Mouse (Mus musculus) adrenal gland, postnatal 25 days (tissue): Measurements from ENCODE around the gene Tubd1. TPM values are rescaled to one million over a fixed set of nuclear protein-coding genes. Genes with fewer than 3 reads are reported as not detected.

ENCODE experiments used
- DNase-seq: peaks from one replicate; pipeline ENCODE4 v3.0.0; 2021; ENCODE audit warnings: mixed read lengths
- total RNA-seq: library from RNA; stranded (reverse); gene quantifications from 2 replicates; pipeline ENCODE4 v1.2.3, GENCODE M21; 2021

The Tubd1 gene
- total RNA-seq, 1 experiment from 2014 or later = 10.5 TPM

- DNase-seq = no peak
Measured at GRCm38 (mm10) chr11:86583990-86584897, 39.5 kb downstream of the Tubd1 start.

DNA sequence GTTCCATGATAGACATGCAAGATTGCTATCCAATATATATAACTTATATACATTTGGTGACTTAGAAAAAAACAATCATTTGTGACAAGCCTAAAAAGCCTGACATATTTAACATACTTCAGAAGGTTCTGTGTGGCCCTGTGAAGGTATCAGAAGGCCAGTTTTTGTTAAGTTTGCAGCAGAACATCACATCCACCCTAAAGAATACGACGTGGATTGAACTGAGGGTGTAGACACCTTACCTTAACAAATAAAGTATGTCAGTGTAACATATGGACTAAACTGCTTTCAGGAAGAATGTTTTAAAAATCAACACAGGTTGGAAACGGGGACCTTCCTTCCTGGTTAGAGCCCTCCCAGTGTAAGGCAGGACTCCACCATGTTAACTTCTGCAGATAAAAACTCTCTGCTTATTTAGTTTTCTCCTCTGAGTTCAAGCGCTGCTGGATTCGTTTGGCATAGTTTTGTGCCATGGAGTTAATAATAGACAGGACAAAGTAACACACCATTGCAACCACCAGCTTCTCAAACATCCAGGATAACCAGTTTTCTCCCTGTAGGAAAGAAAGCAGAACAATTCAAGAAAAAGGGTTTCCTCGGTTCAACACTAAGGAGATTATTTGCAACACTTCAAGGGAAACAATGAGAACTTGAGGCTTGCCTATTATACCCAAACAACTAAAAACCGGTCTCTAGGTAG lies 40.3 kb downstream of the Tubd1 start:
- no peak for DNase-seq

DNA sequence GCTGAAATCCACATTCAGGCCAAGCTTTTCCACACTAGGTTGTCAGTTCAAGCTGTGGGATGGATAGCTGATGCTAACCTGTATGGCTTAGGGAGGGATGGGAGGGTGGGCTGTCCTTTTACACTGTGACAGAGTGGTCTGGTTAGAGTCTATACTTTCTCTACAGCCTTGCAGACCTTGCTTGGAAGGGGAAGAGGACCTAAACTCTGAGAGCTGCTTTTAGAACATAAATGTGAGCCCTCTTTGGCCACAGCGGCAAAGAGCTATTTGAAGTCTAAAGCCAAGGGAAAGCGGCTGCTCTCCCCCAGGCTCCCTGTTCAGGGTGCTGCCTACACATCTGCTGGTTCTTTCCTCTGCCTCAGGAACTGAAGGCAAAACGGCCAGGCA lies 40.8 kb downstream of the Tubd1 start:
- DNase-seq = no peak

GRCm38 (mm10) chr11:86586177-86586867 lies 41.5 kb downstream of the Tubd1 start:
- DNase-seq = peak; percentile 16

- DNase-seq = peak; percentile 24
Measured at GRCm38 (mm10) chr11:86586868-86587792, 42.3 kb downstream of the Tubd1 start.

- no peak for DNase-seq
Measured at GRCm38 (mm10) chr11:86587830-86588229, 43.0 kb downstream of the Tubd1 start.

GRCm38 (mm10) chr11:86588583-86589298 lies 44.0 kb downstream of the Tubd1 start:
- no peak for DNase-seq

DNA sequence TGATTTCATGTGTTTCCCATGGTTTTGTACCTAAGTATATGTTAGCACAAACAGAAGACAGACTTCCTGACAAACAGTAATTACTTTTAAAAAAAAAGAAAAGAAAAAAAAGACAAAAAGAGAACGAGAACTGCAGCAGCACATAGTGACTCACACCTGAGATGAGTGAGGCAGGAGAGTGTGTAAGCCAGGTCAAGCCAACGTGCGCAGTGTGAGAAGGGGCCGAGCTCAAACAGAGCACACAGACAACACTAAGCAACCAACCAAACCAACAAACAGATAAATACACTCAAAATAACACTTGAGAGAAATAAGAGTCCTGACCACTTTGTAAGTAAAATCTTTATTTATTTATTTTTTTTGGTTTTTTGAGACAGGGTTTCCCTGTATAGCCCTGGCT lies 45.3 kb downstream of the Tubd1 start:
- no peak for DNase-seq

DNA sequence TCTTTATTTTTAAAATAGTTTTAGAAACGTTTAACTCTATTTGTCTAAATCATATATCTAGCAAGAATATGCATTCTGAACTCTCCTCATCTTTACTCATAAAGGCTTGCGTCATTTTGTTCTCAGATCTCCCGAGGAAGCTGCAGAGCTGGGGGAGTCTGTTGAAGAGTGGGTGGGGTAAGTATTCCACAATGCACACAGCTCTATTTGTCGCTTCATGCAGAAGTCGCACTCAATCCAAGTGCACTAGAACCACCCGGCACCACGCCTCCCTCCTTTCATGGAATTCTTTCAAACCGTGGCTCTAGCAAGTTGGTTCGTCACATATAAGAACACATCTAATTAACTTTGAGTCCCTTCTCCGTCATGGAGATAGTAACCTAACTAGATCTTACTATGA lies 45.8 kb downstream of the Tubd1 start:
- DNase-seq = no peak

GRCm38 (mm10) chr11:86591301-86591845 lies 46.6 kb downstream of the Tubd1 start:
- no peak for DNase-seq

- no peak for DNase-seq
Measured at GRCm38 (mm10) chr11:86591931-86592616, 47.3 kb downstream of the Tubd1 start.

DNA sequence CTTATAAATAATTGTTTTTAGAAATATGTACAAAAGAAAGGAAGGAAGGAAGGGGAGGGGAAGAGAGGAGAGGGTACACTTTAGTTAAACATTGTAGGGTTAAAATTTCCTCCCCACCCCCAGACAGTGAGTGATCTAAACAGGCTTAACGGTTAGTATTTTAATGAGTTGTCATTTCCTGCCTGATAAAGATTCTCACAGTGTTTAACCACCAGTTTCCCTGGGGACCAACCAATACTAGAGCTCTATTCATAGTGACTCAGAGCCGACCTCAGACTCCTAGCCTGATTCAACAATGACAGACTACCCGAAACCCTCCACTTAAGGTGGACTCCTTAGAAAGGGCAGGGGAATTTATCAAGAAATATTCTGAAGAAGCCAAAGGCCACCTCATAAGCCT lies 48.2 kb downstream of the Tubd1 start:
- no peak for DNase-seq

DNA sequence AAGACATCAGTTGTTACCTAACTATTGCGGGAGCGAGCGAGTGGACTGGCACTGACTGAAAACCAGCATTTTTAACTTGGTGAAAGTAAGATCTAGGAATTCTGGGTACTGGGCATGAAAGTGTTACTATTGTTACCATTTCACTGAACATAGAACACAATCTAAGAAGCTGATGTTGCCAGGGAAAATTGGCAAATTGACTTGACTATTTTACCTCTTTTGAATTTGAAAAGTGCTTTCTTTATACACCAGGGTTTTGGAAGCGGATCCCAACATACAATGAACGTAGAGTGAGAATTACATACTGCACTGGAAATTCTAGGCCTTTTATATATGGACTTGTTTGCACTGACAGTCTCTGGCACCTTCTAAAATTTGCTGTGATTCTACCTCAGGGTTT lies 48.7 kb downstream of the Tubd1 start:
- DNase-seq = no peak

DNA sequence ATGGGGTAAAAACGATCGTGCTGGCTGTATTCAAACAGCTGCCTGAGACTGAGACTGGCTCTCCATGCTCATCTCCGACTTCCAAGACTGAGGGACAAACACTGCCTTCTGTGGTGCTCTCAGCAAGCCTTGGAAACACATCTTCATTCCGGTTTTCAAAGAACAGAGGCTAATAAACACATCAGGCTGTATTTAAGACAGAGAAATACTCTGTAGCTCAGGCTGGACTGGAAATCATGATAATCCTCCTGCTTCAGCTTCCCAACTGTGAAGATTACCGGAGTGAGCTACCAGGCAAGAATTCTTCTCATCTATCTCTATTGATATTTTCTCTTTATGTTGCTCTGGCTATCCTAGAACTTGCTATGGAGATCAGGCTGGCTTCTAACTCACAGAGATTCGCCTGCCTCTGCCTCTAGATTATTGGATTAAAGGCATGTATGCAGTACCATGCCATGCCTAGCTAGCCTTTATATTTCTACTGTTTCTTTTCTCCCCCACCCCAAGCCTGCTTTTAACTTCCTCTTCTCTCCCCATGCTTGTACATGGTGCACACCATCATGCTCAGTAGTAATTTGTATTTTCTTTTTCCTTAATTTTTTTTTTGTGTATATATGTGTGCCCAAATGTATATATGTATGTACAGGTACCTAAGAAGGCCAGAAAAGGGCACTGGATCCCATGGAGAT lies 49.5 kb downstream of the Tubd1 start:
- no peak for DNase-seq

DNA sequence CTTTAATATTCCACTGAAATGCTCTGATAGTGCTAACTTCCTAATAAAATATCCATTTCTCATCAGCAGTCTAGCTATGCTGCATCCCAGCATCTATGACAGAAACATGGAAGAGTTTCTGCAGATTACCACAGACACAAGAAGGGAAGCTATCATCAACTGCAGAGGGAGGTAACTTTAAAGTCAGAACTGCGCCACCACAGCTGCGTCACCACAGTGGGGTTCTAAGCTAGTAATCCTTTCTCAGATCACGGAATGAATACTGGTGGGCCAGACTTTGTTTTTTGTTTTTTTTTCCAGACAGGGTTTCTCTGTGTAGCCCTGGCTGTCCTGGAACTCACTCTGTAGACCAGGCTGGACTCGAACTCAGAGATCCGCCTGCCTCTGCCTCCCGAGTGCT lies 50.6 kb downstream of the Tubd1 start:
- DNase-seq = no peak

DNA sequence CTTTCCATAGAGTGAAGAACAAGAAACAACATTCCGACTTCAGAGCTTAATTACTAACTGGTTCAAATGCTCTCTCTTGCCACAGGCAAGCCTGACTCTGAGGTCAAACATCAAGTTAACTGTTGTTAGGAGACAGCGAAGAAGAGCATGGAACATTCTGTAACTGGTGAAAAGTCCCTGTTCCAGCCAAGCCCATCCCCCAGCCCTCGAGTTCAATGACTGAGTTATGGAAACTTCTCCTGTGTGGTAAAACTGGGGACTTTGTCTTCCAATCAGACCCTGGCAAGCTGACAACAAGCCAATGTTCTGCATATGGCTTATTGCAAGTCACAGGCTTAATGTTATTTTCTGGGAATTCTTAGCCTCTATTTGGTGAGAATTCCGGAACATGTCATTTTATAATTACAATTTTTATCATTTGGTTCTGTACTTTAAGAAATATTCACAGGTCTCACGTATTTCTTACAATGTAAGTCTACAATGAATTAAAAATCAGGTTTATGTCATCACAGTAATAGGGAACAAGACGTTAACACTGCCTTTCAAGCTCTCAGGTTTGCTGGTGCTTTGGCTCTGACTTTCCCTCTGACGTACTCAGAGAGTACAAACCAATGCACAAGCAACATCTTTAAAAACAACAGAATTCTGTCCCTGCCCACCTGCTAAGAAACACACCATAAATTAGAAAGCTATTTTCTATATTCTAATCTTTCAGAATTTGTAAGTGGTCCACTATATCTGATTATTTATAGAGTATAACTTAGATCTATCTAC lies 51.6 kb downstream of the Tubd1 start:
- no peak for DNase-seq

- DNase-seq = no peak
Measured at GRCm38 (mm10) chr11:86596976-86597375, 52.2 kb downstream of the Tubd1 start.

- no peak for DNase-seq
Measured at GRCm38 (mm10) chr11:86598154-86598553, 53.4 kb downstream of the Tubd1 start.

DNA sequence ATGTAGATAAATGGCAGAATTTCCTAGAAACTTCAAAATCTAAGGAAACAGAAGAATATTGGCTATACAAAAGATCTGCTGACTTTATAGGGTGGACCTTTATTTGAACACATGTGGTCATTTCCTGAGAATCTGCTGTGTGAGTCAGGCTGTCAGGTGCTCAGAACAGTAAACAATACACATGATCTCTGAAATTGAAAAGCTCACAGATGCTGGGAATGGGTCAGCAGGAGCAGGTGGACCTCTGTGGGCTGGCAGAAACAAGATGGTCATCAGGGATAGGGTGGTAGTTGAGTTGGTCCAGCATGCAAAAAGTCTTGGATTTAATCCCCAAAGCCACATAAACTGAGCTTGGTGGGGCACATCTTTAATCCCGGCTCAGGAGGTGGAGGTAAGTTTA lies 53.8 kb downstream of the Tubd1 start:
- no peak for DNase-seq
